Mouse (Mus musculus): Measurements from ENCODE around the gene Cyp2f2.

Cyp2f2 gene

GRCm38 (mm10) chr7:27180036-27180435 is 60.3 kb downstream of the Cyp2f2 start:
- DNase-seq = peak; percentile 89 to 94

GRCm38 (mm10) chr7:27180837-27181695 is 61.4 kb downstream of the Cyp2f2 start, which contains the start of the genes Gm21983 and Mia:
TSS of gene Gm21983 (minus strand) at chr7:27181086.
TSS of gene Mia (minus strand) at chr7:27181157.
- no peak for DNase-seq

GRCm38 (mm10) chr7:27182498-27182897 is 62.8 kb downstream of the Cyp2f2 start:
- no peak for DNase-seq

All from kidney, adult 8-10 months (tissue).